Mouse (Mus musculus): ENCODE measurements around the gene Cldn4.

Cldn4 gene

DNA sequence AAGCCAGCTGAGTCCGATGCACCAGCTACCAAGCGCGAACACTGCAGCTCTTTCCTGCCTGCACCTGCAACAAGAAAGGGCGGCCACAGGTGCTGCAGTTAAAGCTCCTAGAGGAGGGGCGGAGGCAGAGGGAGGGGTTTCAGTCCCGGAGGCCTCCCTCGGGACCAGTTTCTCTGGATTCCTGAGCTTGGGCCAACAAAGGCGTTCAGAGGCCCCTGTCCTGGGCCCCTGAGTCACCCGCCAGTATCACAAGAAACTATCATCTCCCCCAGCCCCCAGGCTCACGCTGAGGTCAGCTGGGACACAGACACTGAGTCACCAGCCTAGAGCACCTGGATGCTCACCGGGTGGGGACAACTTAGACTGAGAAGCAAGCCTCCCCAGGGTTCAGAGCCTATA lies at the start of gene Cldn4:
TSS of gene Cldn4 (minus strand) at position 78 of the 399 bp plus-strand sequence.
- DNase-seq (ENCODE audit: low read depth, low spot score), result peak; percentile 90

DNA sequence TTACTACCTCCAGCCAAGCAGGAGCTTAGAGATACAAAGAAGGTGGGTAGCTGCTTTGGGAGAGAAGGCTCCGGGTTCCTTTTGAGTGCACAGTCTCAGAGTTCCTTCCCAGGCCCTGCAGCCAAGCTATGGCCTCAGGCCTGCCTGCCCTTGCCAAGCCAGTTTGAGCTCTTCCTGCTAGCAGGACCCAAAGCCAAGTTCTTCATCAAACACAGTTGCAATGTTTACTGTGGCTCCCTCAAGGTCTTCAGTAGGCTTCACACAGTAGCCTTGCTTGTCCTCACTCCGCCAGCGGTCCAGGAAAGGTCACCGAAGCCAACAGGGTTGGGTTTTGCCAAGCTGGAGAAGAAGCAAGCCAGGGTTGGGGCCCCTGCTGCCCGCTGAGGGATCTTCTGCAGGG lies 45.8 kb upstream of the Cldn4 start:
- no peak for DNase-seq (ENCODE audit: low read depth, low spot score)

- DNase-seq (ENCODE audit: low read depth, low spot score), result no peak
Measured at GRCm38 (mm10) chr5:134989741-134990140, 43.0 kb upstream of the Cldn4 start.

DNA sequence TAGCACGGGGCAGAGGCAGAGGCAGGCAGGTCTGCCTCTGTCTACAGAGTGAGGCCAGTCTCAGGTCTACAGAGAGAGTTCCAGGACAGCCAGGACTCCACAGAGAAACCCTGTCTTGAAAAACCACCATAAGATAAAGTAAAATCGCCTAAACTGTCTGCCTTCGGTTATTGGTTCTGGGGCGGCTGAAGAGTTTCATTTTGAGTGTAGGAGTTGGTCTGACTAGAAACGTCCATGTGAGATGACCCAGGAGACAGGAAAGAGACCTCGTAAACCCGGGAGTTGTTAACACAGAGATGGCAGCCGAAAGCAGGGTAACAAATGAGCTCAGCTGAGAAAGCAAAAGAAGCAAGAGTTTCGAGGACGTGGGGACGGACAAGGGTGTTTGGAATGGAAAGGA lies 42.4 kb upstream of the Cldn4 start:
- DNase-seq (ENCODE audit: low read depth, low spot score), result no peak

- peak; percentile 42 for DNase-seq (ENCODE audit: low read depth, low spot score)
Measured at GRCm38 (mm10) chr5:134986298-134987268, 39.8 kb upstream of the Cldn4 start.

GRCm38 (mm10) chr5:134985633-134986297 lies 39.0 kb upstream of the Cldn4 start, which contains the start of gene Cldn3:
Gene Cldn3, plus strand, starts transcription at chr5:134986214.
- peak; percentile 98 for DNase-seq (ENCODE audit: low read depth, low spot score)

DNA sequence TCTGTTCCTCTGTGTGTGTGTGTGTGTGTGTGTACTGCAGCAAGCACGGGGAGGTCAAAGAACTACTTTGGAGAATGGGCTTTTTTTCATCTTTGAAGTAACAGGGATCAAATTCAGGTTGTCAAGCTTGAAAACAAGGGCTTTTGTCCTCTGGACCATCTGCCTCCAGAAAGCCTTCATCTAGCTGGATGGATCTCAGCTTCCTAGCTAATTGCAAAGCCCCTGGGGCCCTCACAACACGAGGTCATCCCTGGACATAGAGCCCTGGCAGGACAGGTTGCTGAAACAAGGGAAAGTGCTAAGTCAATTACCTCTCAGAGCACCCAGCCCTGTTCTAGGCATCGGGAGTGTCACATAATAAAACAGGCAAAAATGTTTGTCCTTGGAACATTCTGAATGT lies 37.0 kb upstream of the Cldn4 start:
- DNase-seq (ENCODE audit: low read depth, low spot score), result no peak

DNA sequence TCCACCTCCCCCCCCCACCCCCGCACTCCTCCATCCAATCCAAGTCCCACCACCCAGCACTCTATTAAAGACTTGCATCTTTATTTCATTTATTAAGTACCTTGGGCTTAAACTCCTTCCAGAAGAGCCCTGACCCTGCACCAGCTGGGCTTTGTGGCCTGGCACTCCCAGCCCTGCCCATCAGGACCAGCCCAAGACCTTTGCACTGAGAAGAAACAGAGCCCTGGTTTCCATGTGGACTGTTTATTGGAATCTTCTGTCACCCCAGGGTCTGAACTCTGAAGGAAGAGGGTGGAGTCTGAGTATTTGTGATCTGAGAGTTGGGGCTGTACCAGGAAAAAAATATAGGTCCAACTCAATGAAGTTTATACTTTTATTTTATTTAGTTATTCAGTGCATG lies 36.4 kb upstream of the Cldn4 start:
- DNase-seq (ENCODE audit: low read depth, low spot score), result no peak

DNA sequence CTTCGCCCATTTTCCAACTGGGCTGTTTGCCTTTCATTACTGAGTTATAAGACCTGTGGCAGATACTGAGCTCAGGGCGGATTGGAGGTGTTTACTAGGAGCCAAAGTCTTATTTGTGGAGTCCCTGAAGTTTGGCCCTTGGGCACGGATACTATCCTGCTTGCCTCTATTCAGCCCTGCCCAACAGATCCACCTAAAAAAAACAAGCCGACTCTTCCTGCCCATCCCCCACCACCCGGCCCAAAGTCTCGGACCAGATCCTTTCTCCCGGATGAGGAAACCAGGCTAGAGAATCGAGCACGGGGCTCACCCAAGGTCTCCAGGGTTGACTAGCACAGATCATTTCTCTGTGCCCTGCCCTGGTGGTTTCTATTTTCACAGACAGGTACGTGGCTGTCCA lies 34.4 kb upstream of the Cldn4 start:
- peak; percentile 72 for DNase-seq (ENCODE audit: low read depth, low spot score)

- no peak for DNase-seq (ENCODE audit: low read depth, low spot score)
Measured at GRCm38 (mm10) chr5:134977837-134978236, 31.1 kb upstream of the Cldn4 start.

DNA sequence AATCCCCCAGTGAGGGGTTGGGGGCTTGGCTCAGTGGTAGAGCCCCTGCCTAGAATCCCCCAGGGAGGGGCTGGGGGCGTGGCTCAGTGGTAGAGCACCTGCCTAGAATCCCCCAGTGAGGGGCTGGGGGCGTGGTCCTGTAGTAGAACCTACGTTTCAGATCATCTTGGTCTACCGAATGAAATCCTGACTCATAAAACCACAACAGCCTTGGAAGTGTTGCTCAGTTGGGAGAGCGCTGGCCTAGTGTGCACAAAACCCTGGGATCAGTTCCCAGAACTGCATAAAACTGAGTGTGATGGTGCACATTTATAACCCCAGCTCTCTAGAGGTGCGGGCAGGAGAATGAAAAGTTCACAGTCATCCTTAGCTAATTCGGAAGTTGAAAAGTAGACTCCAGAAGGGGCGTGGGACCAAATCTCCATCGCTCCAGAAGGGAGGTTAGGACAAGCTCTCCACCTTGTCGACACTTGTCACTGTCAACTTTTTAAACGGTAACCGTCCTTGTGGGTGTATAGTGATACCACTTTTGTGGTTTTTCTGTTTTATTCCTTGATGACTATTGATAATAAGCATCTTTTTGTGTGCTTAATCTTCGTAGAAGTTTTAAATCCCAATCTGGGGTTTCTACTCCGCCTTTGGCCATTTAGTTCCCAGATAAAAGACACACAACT lies 30.0 kb upstream of the Cldn4 start:
- DNase-seq (ENCODE audit: low read depth, low spot score), result no peak

DNA sequence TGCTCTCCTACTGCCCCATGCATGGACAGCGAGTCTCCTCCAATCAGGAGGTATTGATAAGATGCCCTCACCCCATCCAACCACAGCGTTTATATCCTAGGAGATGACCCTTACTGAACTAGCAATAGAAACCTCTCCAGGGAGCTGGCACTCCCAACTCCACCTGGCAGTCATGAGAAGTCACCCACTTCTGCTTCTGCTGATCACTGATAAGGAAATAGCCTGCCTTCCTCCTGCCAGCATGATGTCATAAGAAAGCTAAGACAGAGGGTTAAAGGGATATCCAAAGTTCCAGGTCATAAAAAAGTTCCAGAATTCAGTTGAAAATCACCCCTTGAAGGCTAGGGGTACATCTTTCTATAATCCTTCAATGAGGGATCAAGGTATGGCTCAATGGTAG lies 29.4 kb upstream of the Cldn4 start:
- DNase-seq (ENCODE audit: low read depth, low spot score), result no peak

GRCm38 (mm10) chr5:134974921-134975320 lies 28.2 kb upstream of the Cldn4 start:
- no peak for DNase-seq (ENCODE audit: low read depth, low spot score)

- no peak for DNase-seq (ENCODE audit: low read depth, low spot score)
Measured at GRCm38 (mm10) chr5:134974294-134974693, 27.6 kb upstream of the Cldn4 start.

GRCm38 (mm10) chr5:134973526-134973925 lies 26.8 kb upstream of the Cldn4 start:
- peak; percentile 48 for DNase-seq (ENCODE audit: low read depth, low spot score)

GRCm38 (mm10) chr5:134973081-134973480 lies 26.3 kb upstream of the Cldn4 start:
- no peak for DNase-seq (ENCODE audit: low read depth, low spot score)

GRCm38 (mm10) chr5:134970671-134971070 lies 23.9 kb upstream of the Cldn4 start:
- peak; percentile 95 for DNase-seq (ENCODE audit: low read depth, low spot score)

DNA sequence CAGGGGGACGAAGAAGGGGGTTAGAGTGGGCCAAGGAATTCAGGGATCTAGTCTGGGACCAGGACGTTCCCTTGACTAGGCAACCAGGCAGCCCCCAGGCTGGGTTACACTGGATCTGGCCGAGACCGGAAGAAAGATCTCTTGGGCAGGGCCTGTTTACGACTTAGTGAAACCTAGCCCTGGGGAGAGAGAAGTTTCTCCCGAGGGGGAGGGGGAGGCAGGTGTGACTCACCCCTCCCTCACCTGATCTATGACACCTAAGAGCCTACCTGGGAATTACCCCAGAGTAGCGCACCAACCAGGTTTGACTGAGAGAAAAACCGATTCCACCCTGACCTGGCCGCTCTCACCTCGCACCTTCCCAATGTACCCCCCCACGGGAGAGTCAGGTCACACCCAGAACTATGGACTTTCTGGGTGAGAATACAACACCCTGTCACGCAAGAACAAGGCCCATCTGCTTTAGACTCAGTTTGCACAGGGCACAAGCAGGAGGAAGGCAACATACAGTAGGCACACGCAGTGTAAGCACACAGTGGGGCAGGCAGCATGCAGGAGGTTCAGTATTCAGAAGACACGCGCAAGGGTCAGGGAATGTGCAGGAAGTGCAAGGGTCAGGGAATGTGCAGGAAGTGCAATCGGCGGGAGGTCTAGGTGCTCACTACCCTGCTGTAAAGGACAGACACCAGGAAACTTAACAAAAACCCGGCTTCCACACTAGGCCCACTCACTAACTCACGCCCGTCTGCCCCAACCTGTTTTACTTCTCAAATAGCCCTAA lies 20.6 kb upstream of the Cldn4 start:
- DNase-seq (ENCODE audit: low read depth, low spot score), result peak; percentile 79

GRCm38 (mm10) chr5:134965852-134966821 lies 19.4 kb upstream of the Cldn4 start:
- DNase-seq (ENCODE audit: low read depth, low spot score), result peak; percentile 99

DNA sequence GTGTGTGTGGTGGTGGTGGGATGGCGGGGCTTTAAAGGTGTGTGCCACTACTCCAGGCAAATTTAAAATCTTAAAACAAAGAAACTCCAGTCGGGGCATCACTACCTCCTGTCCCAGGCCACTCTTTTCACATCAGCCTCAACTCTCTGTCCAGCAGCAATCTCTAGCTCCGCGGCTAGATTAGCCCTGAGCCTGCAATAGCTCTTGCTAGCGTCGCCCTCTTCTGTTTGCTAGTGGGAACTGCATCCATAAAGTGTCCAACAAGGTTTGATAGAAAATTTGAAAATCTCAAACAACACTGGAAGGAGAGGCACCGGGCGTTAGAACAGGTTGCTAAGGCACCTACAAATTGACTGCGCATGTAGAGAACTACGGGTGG lies 18.7 kb upstream of the Cldn4 start:
- peak; percentile 84 for DNase-seq (ENCODE audit: low read depth, low spot score)

Measured in R1 (cell line).